Mouse (Mus musculus) heart, postnatal 10 days (tissue): Measurements from ENCODE around the gene Irf1. TPM values are rescaled to one million over a fixed set of nuclear protein-coding genes. Genes with fewer than 3 reads are reported as not detected.

Experiments used
- DNase-seq, 2 experiments: peaks; one replicate each; pipeline ENCODE4 v3.0.0; 2021
- intact Hi-C: fragments of 180-260 bp; cut with DNase I; formaldehyde crosslinking; loops from one replicate; pipeline ENCODE4 v1.15.1; 2025
- total RNA-seq, 2 experiments: library from RNA; stranded (reverse); gene quantifications; 2 replicates each; pipeline ENCODE4 v1.2.3; 2021

The Irf1 gene
- total RNA-seq, 2 experiments from 2014 or later, result 15.3 to 18.4 TPM

DNA sequence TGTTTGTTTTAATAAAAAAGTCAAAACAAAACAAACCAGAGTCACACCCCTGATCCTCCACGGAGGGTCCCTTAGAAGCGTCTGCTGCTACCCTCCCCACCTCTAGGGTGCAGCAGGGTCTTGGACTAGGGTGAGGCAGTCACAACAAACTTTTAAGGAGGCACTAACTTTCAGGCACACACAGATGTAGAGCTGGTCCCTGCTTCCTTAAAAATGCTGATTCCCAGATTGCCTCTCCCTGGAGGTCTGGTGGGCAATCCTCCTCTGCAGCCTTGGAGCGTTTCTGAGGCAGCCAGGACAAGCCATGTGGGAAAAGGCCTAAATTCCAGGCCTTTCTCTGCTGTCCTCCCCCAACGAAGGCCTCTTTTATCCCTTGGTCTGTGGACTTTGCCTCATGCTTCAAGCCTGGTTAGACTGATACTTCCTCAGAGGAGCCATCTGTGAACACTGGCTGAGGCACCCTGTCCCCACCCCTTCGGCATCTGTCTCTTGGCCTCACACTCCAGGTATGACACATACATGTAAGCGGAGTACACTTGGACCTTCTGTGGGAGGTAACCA lies 10.9 kb upstream of the Irf1 start:
- intact Hi-C loops, result loop anchor here (1.0 kb wide), 1 partner anchor 91 kb away; no protein-coding TSS in a partner anchor
- peak; percentile 43 to 51 for DNase-seq

GRCm38 (mm10) chr11:53759545-53760406 lies 10.0 kb upstream of the Irf1 start:
- intact Hi-C loops, result no loop called here
- peak in 1 of 2 experiments; percentile 47 for DNase-seq

DNA sequence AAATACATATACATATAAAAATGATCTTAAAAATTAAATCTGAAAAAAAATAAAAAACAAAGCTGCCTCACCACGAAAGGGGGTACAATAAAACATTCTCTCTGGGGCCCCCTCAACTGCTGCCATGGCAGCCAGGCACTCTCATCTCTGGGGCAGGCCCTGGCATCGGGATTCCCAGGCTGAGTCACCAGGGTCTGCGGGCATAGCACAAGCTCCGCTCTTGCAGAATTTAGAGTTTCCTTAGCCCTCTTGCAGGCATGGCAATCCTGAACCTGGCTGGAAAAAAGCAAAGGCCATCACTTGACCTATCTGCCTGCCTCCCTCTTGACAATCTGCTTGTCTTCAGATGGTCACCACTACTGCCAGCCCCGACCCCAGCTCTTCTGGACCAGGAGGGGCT lies 8.5 kb upstream of the Irf1 start:
- intact Hi-C loops, result no loop called here
- no peak for DNase-seq

- intact Hi-C loops, result no loop called here
- DNase-seq, result peak; percentile 82 to 85
Measured at GRCm38 (mm10) chr11:53761822-53762221, 8.0 kb upstream of the Irf1 start.

DNA sequence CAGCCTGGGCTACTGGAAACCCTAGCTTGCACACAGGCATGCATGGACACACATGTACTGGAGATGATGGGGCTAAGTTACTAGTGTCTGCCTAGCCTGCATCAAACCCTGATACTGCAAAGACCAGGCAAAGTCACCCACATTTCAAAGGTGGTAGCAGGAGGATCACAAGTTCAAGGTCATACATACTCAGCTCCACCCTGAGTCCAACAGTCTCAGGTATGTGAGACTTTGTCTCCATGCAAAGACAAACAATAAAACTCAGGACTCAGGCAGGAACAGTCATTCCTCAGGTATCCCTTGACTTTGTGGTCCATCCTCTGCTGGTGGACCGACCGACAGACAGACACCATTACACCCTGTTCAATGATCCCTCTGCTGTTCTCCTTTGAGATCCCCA lies 7.4 kb upstream of the Irf1 start:
- no peak for DNase-seq
- intact Hi-C loops, result no loop called here

GRCm38 (mm10) chr11:53762827-53763495 lies 6.9 kb upstream of the Irf1 start:
- peak; percentile 89 for DNase-seq
- intact Hi-C loops, result no loop called here

DNA sequence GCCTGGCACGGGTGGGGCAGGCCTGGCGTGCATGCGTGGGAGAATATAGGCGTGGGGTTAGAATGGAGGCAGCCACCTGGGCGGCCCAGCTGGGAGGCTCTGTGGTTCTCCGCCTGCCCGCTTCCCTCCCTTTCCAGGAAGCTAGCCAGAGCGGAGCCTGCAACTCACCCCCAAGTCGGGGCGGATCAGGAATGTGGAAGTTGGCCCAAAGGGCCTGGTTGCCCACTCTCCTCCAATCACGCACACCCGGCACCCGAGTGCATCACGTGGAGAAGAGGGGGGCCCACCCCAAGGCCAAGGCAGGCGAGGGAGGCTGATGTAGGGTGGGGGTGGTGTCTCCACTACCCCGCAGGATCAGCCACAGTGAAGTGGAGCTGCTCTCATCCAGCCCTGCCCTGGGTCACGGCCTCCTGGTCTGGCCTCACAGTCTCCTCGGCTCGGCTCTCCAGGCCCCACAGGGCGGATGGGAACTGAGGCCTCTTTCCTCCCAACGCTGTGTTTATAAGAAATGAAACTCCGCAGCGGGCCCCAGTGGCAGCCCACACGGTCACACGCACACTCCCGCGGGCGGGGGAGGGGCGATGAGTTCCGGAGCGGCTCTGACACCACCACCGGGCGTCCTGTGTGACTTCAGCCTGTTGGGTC lies 6.2 kb upstream of the Irf1 start:
- intact Hi-C loops, result no loop called here
- DNase-seq, result peak; percentile 94 to 97

DNA sequence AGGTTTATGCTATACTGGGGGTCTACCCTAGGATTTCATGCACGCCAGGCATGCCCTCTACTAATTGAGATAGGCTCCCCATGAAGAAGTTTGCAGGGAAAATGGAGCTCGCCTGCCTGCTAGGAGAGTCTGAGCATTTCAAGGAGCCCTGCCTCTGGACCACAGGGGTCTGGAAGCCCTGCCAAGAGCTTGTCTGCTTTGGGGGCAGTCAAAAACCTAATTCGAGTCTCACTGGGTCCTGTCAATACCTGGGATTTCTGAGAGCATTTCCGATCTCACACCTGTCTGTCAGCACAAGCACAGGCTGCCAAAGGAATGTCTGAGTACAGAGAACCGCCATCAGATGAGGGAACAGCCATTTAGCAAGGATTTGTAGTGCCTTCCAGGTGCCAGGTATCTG lies 5.2 kb upstream of the Irf1 start:
- DNase-seq, result no peak
- intact Hi-C loops, result no loop called here

- intact Hi-C loops, result no loop called here
- no peak for DNase-seq
Measured at GRCm38 (mm10) chr11:53768422-53769184, 1.2 kb upstream of the Irf1 start.

DNA sequence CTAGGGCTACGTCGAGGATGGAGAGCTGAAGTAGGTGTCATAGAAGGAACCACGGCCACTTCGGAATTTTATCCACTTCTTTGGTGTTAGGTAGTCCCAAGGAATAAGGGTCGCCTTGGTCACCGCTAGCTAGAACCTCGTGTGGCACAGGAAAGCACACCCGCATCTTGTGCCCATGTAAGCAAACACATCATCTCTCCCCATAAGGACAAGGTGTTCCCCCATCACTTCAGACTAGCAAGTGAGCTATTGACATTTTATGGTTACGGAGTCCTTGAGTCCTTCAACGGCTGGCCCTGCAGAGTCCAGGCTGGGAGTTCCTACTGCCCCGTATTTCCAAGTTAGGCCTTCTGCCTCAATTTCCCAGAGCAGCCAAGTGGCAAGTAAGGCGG lies 633 bp upstream of the Irf1 start:
- intact Hi-C loops, result no loop called here

DNA sequence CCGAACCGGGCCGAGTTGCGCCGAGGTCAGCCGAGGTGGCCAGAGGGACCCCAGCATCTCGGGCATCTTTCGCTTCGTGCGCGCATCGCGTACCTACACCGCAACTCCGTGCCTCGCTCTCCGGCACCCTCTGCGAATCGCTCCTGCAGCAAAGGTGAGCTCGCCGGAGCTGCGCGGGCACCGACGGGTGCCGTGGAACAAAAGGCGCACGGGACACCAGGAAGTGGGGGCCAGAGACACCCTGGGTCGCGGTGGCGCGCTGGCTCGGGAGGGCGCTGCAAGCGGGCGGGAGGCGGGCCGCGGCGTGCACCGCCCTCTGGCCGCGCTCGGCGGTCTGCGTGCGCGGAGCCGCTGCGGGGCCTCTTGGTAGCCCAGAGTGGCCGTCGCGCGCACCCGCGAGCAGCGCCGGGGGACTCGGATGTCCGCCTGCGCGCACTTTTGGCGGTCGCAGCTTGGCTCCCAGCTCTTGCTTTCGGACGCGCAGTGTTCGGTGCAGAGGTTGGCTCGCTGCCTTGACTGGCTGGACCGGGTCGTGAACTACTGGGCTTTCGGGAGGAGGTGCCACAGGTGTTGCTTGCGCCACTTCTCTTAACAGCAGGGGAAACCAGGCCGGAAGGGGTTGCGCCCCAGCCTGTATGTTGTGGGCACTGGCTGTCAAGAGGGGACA lies 444 bp downstream of the Irf1 start:
- peak; percentile 83 to 87 for DNase-seq
- intact Hi-C loops, result no loop called here

More for the DNA sequence above, 633 bp upstream of the Irf1 start:
- DNase-seq, result no peak

DNA sequence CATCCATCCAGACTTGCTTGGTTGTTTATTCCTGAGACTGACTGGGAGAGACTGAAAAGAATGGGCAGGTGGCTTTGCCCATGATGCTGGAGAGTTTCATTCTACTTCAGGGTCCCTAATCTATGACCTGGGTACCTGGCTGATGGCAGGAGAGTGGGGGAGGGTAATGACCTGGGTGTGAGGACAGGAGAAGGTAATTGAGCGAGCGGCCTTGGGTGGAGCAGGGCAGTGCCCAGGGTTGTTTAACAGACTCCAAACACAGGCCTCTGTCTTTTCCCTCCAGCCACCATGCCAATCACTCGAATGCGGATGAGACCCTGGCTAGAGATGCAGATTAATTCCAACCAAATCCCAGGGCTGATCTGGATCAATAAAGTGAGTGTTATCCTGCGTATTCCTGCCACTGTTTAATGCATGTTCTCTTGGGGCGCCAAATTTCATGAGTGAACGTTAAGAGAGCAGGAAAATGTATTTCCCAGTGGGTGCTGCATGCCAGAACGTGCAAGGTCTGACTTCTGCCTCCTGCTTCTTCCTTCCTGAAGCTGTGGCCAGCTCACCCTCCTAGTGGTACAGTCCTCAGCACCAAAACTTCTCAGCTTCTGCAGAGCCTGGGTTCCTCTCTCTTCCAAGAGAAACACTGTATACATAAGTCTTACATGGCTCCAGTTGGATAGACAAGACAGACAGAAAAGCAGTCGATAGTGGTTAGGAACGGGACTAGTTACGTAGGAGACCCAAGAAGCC lies 1.4 kb downstream of the Irf1 start:
- no peak for DNase-seq
- intact Hi-C loops, result no loop called here

DNA sequence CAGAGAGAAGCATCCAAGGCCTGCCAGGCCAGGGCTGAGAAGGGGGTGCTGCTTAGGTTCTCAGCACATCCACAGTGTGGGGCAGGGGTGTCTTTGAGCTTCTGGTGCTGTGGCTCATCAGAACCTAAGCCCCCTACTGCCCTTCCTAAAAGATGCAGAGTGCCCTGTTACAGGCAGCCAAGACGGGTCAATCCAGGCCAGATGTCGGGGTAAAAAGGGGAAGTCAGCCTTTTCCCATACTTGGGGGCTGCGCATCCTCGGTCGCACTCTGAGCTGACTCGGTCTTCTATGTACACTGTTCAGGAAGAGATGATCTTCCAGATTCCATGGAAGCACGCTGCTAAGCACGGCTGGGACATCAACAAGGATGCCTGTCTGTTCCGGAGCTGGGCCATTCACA lies 2.7 kb downstream of the Irf1 start:
- DNase-seq, result no peak
- intact Hi-C loops, result no loop called here

- intact Hi-C loops, result no loop called here
- no peak for DNase-seq
Measured at GRCm38 (mm10) chr11:53773087-53773486, 3.3 kb downstream of the Irf1 start, which contains the start of gene Gm17334. TSS of gene Gm17334 (minus strand) at chr11:53773187.

- intact Hi-C loops, result no loop called here
- no peak for DNase-seq
Measured at GRCm38 (mm10) chr11:53773641-53774360, 4.0 kb downstream of the Irf1 start.

GRCm38 (mm10) chr11:53774659-53775255 lies 4.9 kb downstream of the Irf1 start:
- intact Hi-C loops, result no loop called here
- DNase-seq, result no peak

- no peak for DNase-seq
- intact Hi-C loops, result no loop called here
Measured at GRCm38 (mm10) chr11:53777736-53778135, 7.9 kb downstream of the Irf1 start.

GRCm38 (mm10) chr11:53778455-53778854 lies 8.6 kb downstream of the Irf1 start:
- no peak for DNase-seq
- intact Hi-C loops, result no loop called here
